Mouse (Mus musculus): ENCODE results near the gene Plscr3. TPM values are rescaled to one million over a fixed set of nuclear protein-coding genes. Genes with fewer than 3 reads are reported as not detected.
"Not testable (repeated sequence)": the region's sequence is repeated elsewhere in the genome, so short reads cannot be mapped to it uniquely, and the experiment has no call there.

Gene Plscr3
- total RNA-seq, 1 experiment from 2014 or later: 33.3 TPM

DNA sequence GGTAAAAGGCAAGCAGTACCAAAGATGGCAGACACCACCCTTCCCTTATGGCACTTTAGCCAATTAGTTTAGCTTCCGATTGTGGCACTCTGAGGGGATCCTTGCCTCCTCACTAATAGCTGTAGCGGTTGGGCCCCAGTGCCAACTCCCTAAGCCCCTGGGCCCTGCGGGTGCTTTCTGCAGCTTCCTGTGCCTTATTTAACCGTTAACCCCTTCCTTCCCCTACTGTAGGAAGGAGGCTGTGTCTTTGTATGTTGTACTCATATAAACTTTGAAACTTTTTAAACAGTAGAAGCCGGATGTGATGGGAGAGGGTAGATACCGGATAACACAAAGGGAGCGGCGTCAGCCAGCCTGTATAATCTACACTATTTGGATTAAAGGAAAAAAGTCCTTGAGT is 4.6 kb downstream of the Plscr3 start:
- ATAC-seq (replicated peaks in 1 of 2; ENCODE audit: insufficient read depth in 1 of 2, low FRiP score in 2 of 2, low TSS enrichment in 1 of 2, low read depth in 1 of 2, poor library complexity in 2 of 2, severe bottlenecking in 2 of 2): peak in 1 of 2 experiments; percentile 19; a peak in 1 of 4 replicates

DNA sequence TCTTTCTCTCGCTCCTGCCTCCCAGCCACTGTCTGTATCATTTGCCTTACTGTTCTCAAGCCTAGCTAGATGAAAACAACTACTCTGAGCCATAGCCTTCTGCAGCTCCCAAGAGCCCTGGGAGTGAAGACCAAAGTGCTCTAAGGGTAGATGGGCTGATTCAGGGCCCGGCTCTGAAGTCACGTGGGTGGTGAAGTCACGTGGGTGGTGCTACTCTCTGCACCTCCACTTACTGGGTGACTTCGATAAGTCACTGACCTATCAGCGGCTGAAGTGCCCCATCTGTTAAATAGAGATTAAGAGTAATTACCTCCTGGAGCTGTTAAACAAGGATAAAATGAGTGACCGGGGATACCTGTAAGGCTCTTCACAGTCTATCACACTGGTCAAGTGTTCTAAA is 7.8 kb downstream of the Plscr3 start:
- ATAC-seq (replicated peaks in 1 of 2; ENCODE audit: insufficient read depth in 1 of 2, low FRiP score in 2 of 2, low TSS enrichment in 1 of 2, low read depth in 1 of 2, poor library complexity in 2 of 2, severe bottlenecking in 2 of 2): peak; percentile 17 to 49; a peak in 3 of 4 replicates

DNA sequence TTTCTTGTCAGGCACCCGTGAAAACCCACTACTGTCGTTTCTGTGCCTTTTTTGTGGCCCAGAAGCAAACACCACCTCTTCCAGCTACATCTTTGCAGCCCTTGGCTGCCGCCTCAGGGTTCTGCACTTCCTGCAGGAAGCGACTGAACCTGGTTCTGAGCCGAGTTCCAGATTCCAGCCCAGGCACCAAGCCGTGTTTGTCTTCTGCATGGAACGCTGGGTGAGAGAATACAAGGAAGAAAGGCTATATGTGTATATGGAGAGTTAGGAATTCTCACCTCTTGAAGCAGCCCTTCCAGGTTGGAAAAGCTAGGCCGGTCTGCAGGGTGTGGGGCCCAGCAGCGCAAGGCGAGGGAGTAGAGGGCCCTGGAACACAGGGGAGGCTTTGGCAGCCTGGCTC is 8.5 kb downstream of the Plscr3 start:
- ATAC-seq (replicated peaks in 1 of 2; ENCODE audit: insufficient read depth in 1 of 2, low FRiP score in 2 of 2, low TSS enrichment in 1 of 2, low read depth in 1 of 2, poor library complexity in 2 of 2, severe bottlenecking in 2 of 2): no peak

DNA sequence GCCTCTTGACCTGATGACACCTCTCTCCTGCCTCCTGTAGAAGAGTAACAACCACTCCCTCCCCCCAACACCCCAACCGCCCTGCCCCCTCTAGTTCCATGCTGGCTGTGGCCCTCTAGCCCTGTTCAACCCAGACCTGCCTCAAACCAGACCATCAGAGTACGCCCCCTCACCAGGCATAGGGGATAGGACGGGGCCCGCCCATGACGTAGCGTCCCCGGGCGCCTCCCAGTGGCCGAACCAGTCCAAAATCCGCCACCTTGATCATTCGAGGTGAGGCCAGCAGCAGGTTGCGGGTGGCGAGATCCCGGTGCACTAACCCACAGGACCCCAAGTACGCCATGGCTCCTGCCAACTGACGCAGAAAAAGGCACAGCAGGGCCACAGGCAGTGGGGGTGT is 9.2 kb downstream of the Plscr3 start:
- peak; percentile 43 to 50; a peak in 3 of 4 replicates for ATAC-seq (replicated peaks in 1 of 2; ENCODE audit: insufficient read depth in 1 of 2, low FRiP score in 2 of 2, low TSS enrichment in 1 of 2, low read depth in 1 of 2, poor library complexity in 2 of 2, severe bottlenecking in 2 of 2)

DNA sequence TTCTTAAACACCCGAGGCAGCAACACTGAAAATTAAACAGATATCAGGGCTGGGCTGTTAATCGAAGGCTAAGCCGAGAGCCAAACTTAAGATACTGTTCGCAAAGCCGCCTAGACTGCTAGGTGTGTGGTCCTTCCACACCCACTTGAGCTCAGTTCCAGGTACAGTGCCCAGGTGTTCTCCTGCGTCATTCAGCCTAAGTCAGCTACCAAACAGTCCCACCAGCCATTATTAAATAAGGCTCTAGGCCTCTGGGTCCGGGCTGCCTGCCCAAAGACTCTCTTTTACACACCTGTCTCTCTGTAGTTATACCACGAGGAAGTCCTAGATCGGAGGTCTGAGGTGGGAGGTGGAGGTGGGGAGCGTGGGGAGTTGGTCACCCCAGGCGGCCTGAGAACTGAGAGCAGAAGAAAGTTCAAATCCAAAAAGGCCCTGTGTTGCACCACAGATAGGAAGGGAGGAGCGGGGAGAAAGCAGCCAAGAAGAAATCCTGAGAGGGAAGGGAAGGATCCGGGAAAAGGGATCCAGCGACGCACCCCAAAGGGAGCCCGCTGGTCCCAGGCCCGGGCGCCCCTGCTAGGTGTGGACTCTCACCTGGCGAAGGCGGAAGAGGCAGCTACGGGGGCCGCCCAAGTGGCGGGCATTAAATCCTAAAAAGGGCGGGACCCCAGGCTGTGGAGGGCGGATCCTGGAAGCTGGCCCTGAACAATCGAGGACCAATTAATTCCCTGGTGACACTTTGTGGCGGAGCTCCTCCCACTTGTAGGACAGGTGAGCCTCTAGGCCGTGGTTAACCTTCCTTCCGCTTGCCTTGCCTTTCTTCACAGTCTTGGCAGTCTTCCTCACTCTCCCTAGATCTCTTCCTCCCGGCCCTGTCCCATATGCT is 12.2 kb downstream of the Plscr3 start, which contains the start of gene Tnk1:
TSS of gene Tnk1 (minus strand) at position 618 of the 886 bp plus-strand sequence.
- no peak for ATAC-seq (replicated peaks in 1 of 2; ENCODE audit: insufficient read depth in 1 of 2, low FRiP score in 2 of 2, low TSS enrichment in 1 of 2, low read depth in 1 of 2, poor library complexity in 2 of 2, severe bottlenecking in 2 of 2)

DNA sequence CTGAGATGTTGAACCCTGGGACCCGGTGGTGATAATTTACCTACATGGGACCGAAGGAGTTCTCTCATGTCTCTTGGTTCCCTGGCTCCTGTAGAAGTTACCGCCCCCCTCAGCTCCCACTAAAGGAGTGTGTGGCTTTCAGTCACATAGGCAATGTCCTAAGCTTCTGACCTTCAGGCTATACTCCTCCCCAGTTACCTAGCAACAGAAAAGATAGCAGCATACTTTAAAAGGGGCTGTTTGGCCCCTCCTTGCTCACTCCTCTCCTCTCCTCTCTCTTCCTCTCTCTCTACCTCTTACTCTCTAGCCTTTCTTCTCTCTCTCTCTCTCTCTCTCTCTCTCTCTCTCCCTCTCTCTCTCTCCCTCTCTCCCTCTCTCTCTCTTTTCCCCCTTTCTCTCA is 17.6 kb downstream of the Plscr3 start:
- not testable (repeated sequence) for ATAC-seq (replicated peaks in 1 of 2; ENCODE audit: insufficient read depth in 1 of 2, low FRiP score in 2 of 2, low TSS enrichment in 1 of 2, low read depth in 1 of 2, poor library complexity in 2 of 2, severe bottlenecking in 2 of 2)

DNA sequence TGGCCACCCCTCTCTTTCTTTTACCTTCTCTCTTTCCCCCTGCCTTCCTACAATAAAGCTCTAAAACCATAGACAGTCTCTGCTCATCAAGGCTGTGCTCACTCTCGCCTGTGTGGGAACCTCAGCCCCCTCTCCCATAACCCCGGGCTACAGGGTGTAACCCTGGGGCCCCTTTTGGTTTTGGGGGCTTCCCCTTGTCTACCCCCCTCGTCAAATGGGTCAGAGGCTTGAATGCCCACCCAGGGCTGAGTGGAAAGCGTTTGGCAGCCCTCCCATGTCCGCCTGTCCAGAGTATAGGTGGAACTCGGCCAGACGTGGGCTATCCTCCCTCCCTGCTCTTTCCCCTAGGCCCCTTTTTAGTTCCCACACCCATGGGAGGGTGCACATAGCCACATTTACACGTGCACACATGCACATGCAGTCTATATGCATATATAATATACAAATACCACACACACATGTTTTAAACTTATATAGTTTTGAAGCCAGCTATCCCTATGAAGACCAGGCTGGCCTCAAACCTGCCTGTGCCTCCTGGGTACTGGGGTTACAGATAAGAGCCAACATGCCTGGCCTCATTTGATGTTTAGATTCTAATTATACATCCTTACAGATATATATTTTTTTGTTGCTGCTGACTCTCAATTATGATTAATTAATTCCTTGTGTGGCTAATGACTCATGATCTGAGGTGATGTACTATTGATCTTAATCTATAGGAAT is 18.1 kb downstream of the Plscr3 start:
- no peak for ATAC-seq (replicated peaks in 1 of 2; ENCODE audit: insufficient read depth in 1 of 2, low FRiP score in 2 of 2, low TSS enrichment in 1 of 2, low read depth in 1 of 2, poor library complexity in 2 of 2, severe bottlenecking in 2 of 2)

DNA sequence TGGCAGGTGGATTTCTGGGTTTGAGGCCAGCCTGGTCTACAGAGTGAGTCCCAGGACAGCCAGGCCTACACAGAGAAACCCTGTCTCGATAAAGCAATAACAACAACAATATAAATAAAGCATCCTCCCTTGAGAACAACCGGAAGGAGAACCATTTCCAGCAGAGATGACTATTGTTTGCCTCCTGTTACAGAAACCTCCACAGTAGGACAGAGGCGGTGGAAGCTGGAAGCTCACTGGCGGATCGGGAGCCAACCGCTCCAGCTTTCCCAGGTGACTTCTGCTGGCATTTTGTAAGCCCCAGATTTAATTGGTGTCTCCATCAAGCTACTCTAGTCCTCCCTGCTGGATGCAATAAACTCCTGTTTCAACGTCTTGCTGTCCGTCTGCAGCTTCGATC is 19.4 kb downstream of the Plscr3 start:
- ATAC-seq (replicated peaks in 1 of 2; ENCODE audit: insufficient read depth in 1 of 2, low FRiP score in 2 of 2, low TSS enrichment in 1 of 2, low read depth in 1 of 2, poor library complexity in 2 of 2, severe bottlenecking in 2 of 2): no peak

DNA sequence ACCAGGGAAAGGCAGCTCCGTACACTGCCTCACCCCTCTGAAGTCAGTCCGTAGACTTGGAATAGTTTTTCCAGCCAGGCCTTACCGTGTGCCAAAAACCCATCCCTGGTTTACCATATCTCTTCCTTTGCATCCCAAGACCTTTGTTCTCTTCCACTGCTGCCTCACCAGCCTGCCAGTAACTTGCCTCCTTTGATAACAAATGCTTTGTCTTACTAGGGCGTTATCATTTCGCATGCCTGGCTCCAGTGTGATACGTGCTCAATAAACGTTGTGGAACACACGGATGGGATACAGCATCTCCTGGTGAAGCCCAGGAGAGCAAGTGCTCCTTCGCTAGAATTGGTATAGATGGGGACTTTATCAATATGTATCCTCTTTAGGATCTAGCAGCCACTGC is 21.2 kb downstream of the Plscr3 start:
- ATAC-seq (replicated peaks in 1 of 2; ENCODE audit: insufficient read depth in 1 of 2, low FRiP score in 2 of 2, low TSS enrichment in 1 of 2, low read depth in 1 of 2, poor library complexity in 2 of 2, severe bottlenecking in 2 of 2): no peak

DNA sequence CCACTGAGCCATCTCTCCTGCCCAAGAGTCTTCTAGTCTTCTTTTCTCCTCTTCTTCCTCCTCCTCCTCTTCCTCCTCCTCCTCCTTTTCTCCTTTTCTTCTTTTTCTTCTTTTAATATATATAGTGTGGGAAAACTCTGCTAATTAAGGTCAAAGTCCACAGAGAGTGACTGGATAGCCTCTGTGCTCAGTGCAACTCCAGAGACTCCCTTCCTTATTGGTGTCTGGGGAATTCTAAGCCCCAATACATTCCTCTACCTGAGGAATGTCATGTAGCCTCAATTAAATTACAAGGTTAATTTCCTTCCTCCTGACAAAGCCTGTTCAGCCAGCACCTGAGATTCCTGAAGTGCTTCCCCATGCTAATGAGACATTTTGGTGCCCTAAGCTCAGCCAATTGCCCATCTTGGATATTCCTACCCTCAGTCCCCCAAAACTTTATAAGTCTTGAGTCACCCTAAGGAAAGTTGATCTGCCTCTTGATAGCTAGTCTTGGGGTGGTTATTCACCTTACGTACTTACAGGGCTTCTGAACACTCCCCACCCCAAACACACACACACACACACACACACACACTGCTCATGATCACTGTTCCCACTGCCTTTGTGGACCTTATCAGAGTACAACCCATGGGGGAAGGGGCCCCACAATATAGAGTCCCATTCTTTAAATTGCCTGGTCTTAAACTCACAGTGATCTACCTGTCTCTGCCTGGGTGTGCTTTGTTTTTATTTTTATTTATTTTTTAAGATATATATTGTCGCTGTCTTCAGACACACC is 24.3 kb downstream of the Plscr3 start:
- no peak; a peak in 1 of 4 replicates for ATAC-seq (replicated peaks in 1 of 2; ENCODE audit: insufficient read depth in 1 of 2, low FRiP score in 2 of 2, low TSS enrichment in 1 of 2, low read depth in 1 of 2, poor library complexity in 2 of 2, severe bottlenecking in 2 of 2)

DNA sequence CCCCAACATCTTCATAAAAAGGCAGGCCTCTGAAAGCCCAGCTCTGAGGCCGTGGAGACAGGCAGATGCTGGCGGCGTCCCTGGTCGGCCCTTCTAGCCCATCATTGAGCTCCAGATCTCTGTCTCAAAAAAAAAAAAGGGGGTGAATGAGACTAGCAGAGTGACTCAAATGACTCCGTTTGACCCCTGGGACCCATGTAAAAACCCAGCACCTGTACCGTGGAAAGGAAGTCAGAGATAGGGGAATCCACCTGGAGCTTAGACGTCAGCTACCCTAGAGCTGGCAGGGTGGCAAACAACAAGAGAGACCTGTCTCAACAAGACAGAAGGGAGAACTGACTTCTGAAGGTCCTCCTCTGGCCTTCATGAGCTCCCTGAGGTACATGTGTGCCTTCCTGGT is 25.6 kb downstream of the Plscr3 start:
- ATAC-seq (replicated peaks in 1 of 2; ENCODE audit: insufficient read depth in 1 of 2, low FRiP score in 2 of 2, low TSS enrichment in 1 of 2, low read depth in 1 of 2, poor library complexity in 2 of 2, severe bottlenecking in 2 of 2): no peak

DNA sequence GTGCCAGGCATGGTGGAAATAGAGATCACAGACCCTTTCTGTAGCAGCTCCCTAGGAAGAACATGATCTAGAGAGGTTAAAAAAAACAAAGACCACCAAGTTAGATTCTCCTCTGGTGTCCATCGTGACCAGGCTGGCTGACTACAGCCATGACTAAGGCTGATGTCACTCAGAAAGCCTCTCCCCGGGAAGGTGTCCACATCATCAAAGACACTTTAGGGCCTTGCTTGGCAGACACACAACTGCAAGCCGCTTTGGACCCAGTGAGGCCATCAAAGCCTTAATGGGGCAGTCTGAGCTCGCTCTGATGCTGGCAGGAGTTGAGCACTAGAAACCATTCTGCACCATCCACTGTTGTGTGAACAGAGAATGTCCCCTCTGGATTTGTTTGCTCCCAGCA is 26.3 kb downstream of the Plscr3 start:
- ATAC-seq (replicated peaks in 1 of 2; ENCODE audit: insufficient read depth in 1 of 2, low FRiP score in 2 of 2, low TSS enrichment in 1 of 2, low read depth in 1 of 2, poor library complexity in 2 of 2, severe bottlenecking in 2 of 2): no peak

DNA sequence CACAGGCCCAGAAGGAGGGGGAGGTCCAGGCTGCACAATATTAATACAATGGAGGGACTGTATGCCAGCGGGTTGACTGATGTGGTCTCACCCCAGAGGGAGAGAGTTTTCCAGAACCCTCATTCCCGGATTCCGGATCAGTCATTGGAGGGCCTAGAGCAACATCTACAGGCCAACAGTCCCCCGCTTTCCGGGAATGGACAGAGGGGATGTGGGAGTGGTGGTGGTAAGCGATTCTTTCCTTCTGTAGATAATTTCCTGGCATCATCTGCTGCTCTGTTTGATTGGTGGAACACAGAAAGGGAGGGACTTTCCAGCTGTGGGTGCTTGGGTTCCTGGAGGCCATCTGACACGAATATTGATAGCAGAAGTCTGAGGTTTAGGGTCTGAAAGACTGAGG is 30.0 kb downstream of the Plscr3 start:
- ATAC-seq (replicated peaks in 1 of 2; ENCODE audit: insufficient read depth in 1 of 2, low FRiP score in 2 of 2, low TSS enrichment in 1 of 2, low read depth in 1 of 2, poor library complexity in 2 of 2, severe bottlenecking in 2 of 2): no peak

DNA sequence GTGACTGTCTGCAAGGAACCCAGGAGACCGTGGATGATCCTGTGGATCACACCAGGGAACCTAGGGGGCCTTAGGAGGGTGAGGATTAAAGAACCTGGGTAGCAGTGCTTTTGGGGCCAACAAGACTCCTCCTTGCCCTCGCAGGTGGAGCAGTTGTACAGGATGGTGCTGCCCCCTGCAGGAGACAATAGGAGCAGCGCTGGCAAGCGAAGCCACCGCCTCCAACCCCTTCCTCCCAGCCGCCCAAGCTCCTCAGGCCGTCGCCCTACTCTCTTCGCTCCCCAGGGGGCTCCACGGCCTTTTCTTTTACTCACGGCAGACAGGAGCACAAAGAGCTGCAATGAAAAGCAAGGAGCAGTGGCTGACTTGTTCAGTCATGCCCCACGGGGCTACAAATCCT is 30.7 kb downstream of the Plscr3 start:
- peak; percentile 59 to 80 for ATAC-seq (replicated peaks in 1 of 2; ENCODE audit: insufficient read depth in 1 of 2, low FRiP score in 2 of 2, low TSS enrichment in 1 of 2, low read depth in 1 of 2, poor library complexity in 2 of 2, severe bottlenecking in 2 of 2)

DNA sequence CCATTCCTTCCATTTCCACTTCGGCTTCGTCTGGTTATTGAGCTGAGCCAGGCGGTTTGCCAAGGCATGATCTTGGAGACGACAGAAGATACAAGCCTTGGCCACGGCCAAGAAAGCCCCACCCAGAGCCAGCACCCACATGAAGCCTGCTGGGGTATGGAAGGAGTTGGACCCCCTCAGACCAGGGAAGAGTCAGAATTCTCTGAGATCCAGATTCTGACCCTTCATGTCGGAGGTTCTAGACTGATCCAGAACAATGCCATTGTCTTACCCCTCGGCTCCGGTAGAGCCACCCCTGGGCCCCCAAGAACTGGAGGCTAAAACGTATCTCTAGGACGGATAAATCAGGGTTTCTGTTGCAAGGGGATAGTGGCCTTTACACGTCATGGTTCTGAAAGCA is 31.7 kb downstream of the Plscr3 start, which contains the start of gene Tmem95:
TSS of gene Tmem95 (minus strand) at position 141 of the 400 bp plus-strand sequence.
- no peak for ATAC-seq (replicated peaks in 1 of 2; ENCODE audit: insufficient read depth in 1 of 2, low FRiP score in 2 of 2, low TSS enrichment in 1 of 2, low read depth in 1 of 2, poor library complexity in 2 of 2, severe bottlenecking in 2 of 2)

DNA sequence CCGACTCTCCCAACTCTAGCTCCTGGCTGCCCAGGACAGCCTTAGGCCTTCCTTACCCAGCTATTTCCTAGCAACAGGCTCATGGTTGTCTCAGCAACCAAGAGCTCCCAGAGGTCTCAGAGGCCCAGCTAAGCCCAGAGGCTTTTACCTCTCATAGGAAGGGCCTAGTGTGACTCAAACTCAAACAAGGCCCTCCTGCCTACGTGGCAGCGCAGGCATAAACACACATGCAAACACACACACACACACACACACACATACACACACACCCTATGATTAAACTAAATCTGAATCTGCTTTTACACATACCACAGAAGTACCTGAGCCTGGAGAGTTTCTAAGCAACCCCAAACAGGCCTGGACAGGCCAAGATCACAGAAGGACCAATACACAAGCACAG is 32.2 kb downstream of the Plscr3 start:
- ATAC-seq (replicated peaks in 1 of 2; ENCODE audit: insufficient read depth in 1 of 2, low FRiP score in 2 of 2, low TSS enrichment in 1 of 2, low read depth in 1 of 2, poor library complexity in 2 of 2, severe bottlenecking in 2 of 2): no peak

DNA sequence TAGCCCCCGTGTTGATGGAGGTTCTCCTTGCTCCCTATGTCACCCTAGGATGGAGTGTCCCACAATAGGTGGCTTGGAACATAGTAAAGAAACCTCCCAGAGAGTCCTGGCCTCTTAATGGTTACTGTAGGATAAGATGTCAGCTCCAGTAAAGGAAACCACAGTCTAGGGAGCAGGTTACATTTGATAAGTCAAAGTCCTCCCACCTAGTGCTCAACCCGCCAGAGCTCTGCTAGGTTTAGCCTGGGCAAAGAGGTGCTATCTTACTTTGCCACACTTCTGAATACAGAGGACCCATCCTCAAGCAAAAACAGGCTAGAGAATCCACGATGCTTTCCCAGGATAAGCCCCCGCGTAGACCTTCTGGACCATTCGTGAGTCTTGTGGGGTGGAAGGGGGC is 32.8 kb downstream of the Plscr3 start:
- ATAC-seq (replicated peaks in 1 of 2; ENCODE audit: insufficient read depth in 1 of 2, low FRiP score in 2 of 2, low TSS enrichment in 1 of 2, low read depth in 1 of 2, poor library complexity in 2 of 2, severe bottlenecking in 2 of 2): no peak

DNA sequence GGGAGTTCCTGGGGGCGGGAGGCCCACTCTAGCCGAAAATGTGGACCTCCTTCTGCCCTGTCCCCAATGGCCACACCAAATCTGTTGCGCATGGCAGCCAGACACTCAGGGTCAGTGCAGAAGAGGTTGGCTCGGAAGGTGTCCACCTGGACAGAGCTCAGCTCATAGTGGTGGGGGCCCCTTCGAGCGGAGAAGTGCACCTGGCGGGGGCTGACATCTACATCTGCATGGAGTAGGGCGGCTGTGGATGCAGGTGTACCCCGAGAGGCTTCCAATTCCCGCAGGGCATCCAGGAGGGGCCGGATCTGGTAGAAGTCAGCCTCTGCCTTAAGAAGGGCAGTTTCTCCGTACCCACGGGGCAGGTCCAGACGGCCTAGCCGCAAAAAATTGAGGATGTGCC is 33.5 kb downstream of the Plscr3 start:
- ATAC-seq (replicated peaks in 1 of 2; ENCODE audit: insufficient read depth in 1 of 2, low FRiP score in 2 of 2, low TSS enrichment in 1 of 2, low read depth in 1 of 2, poor library complexity in 2 of 2, severe bottlenecking in 2 of 2): no peak

Measured in hematopoietic stem cell, adult 5-6 weeks (primary cell).